Mouse (Mus musculus): Measurements from ENCODE around the gene Hmgcs2. TPM values are rescaled to one million over a fixed set of nuclear protein-coding genes. Genes with fewer than 3 reads are reported as not detected.

The Hmgcs2 gene
- total and polyA plus RNA-seq, 3 experiments = 0.12 to 0.81 TPM; not detected in 1

DNA sequence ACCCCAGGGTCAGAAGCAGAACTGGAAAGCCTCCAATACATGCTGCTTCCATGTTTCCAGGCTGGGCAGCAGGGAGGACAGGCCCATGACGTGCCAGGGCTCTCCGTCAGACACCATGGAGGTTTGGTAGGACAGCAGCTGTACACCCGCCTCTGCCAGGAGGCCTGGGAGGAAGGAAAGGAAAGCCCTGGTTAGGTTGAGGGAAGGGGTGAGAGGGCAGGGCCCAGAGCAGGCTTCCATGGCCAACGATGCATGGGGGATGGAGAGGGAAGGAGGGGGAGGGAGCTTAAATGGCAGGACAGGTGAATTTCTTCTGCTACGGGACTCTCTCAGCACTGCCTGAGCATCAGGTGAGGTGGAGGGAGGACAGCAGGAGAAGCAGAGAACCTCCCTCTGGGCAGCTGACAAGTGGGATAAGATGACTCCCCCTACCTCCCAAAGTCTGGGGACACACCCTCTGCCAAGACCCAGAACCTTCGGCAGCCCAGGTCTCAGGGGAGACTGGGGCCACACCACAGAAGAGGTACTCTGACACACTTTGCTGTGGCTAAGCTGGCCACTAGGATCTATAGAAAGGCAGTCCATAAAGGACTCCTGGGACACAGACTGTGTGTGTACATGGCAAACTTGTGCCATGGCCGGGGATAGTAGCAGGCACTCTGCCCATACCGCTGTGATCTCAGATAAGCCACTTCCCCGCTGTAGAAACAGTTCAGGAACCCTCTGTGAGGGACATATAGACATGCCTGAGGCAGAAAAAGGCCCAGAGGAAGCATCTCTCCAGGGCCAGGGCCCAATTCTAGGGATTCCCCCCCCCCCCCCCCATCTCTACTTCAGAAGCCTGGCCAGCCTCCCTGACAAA is 33.3 kb downstream of the Hmgcs2 start:
- TF ChIP-seq GATA1 (IDR thresholded peaks at IDR 0.05; ENCODE audit: low read depth, low read length) (0 out of 2 replicates have a peak, but pooled peaks have one; percentile 8), MXI1 (IDR thresholded peaks at IDR 0.05; ENCODE audit: low read depth, low read length) (no peak), GABPA (IDR thresholded peaks at IDR 0.05; ENCODE audit: low read depth, low read length) (no peak)
- no peaks in the 10 kb centered on the region for H3K79me2 ChIP-seq (ENCODE audit: control insufficient read depth, insufficient read depth, low read length, poor library complexity)
- no peak overlapping the region for H3K9ac ChIP-seq (ENCODE audit: control insufficient read depth, low read depth, low read length, poor library complexity, severe bottlenecking)
- no peak overlapping the region for H3K4me3 ChIP-seq (ENCODE audit: control insufficient read depth in 1 of 2, insufficient read depth in 1 of 2, low read depth in 2 of 2, low read length in 2 of 2)
- DNase-seq (ENCODE audit: low read depth, low spot score) = peak; percentile 32
- H3K4me1 ChIP-seq (ENCODE audit: control insufficient read depth in 1 of 2, insufficient read depth in 2 of 2, low read length in 2 of 2) = no peaks in the 10 kb centered on the region; a peak in 1 of 4 replicates
- H3K36me3 ChIP-seq (ENCODE audit: control insufficient read depth in 1 of 2, insufficient read depth in 2 of 2, low read length in 2 of 2) = peaks cover 0 to 9% of the 10 kb centered on the region in 2 experiments; a peak in 2 of 4 replicates
- H3K27me3 ChIP-seq (ENCODE audit: control insufficient read depth in 1 of 2, insufficient read depth in 2 of 2, low read length in 2 of 2) = no peaks in the 10 kb centered on the region
- no peak overlapping the region for H3K27ac ChIP-seq (ENCODE audit: control insufficient read depth, low read depth, low read length)
- H3K9me3 ChIP-seq (replicated peaks; ENCODE audit: insufficient read depth, low read length) = no peaks in the 10 kb centered on the region

DNA sequence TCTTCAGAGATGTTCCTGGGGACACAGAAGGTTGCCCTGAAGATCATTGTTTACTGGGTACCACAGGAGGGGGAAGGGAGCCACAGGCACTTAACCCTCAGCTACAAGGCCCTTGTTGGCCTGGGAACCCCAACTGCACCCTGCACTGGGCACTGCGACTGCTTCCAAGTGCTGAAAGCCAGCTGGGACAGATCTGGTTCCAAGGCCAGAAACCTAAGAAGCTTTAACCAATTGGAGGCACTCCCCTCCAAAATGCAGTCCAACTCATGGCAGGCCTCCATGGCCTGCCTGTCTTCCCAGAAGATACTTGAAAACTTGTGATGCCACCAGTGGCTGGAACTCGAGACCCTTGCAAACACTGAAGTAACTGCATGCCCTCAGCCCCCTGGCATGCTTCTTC is 34.9 kb downstream of the Hmgcs2 start:
- no peak overlapping the region for H3K4me3 ChIP-seq (ENCODE audit: control insufficient read depth in 1 of 2, insufficient read depth in 1 of 2, low read depth in 2 of 2, low read length in 2 of 2)
- no peak for TF ChIP-seq ZNF384 (IDR thresholded peaks at IDR 0.05; ENCODE audit: low read depth, low read length)
- TF ChIP-seq KAT2A (conservative IDR thresholded peaks at IDR 0.05; ENCODE audit: low read depth, low read length) = no peak
- no peak for TF ChIP-seq EP300 (IDR thresholded peaks at IDR 0.05; ENCODE audit: low read depth in 1 of 2, low read length in 2 of 2)
- TF ChIP-seq POLR2AphosphoS2 (IDR thresholded peaks at IDR 0.05; ENCODE audit: low read length) = no peak
- TF ChIP-seq ZC3H11A (IDR thresholded peaks at IDR 0.05; ENCODE audit: low read depth, low read length) = no peak
- no peak for TF ChIP-seq USF2 (IDR thresholded peaks at IDR 0.05; ENCODE audit: borderline replicate concordance in 1 of 2, insufficient read depth in 1 of 2, low read depth in 1 of 2, low read length in 2 of 2)
- no peak for TF ChIP-seq TBP (IDR thresholded peaks at IDR 0.05; ENCODE audit: low read depth, low read length)
- TF ChIP-seq GABPA (IDR thresholded peaks at IDR 0.05; ENCODE audit: low read depth, low read length) = no peak
- TF ChIP-seq USF1 (IDR thresholded peaks at IDR 0.05; ENCODE audit: low read depth, low read length) = no peak
- TF ChIP-seq MAX (IDR thresholded peaks at IDR 0.05; ENCODE audit: low read length) = no peak
- no peak for TF ChIP-seq NELFE (IDR thresholded peaks at IDR 0.05; ENCODE audit: low read depth, low read length)
- no peak for TF ChIP-seq CHD1 (IDR thresholded peaks at IDR 0.05; ENCODE audit: low read depth, low read length)
- TF ChIP-seq TCF12 (IDR thresholded peaks at IDR 0.05; ENCODE audit: low read depth, low read length) = no peak
- TF ChIP-seq RAD21 (IDR thresholded peaks at IDR 0.05; ENCODE audit: low read depth, low read length) = no peak
- no peak for TF ChIP-seq ETS1 (IDR thresholded peaks at IDR 0.05; ENCODE audit: low read depth, low read length)
- no peak for TF ChIP-seq UBTF (IDR thresholded peaks at IDR 0.05; ENCODE audit: borderline replicate concordance, insufficient read depth, low read depth, low read length)
- no peak for TF ChIP-seq BHLHE40 (IDR thresholded peaks at IDR 0.05; ENCODE audit: borderline replicate concordance, low read depth, low read length)
- TF ChIP-seq POLR2AphosphoS5 (IDR thresholded peaks at IDR 0.05; ENCODE audit: borderline replicate concordance, low read depth, low read length) = no peak
- no peak for TF ChIP-seq TAL1 (IDR thresholded peaks at IDR 0.05; ENCODE audit: low read length)
- no peaks in the 10 kb centered on the region for H3K79me2 ChIP-seq (ENCODE audit: control insufficient read depth, insufficient read depth, low read length, poor library complexity)
- no peaks in the 10 kb centered on the region for H3K9me3 ChIP-seq (replicated peaks; ENCODE audit: insufficient read depth, low read length)
- H3K4me1 ChIP-seq (ENCODE audit: control insufficient read depth in 1 of 2, insufficient read depth in 2 of 2, low read length in 2 of 2) = no peaks in the 10 kb centered on the region; a peak in 1 of 4 replicates
- DNase-seq (ENCODE audit: low read depth, low spot score) = no peak
- H3K27me3 ChIP-seq (ENCODE audit: control insufficient read depth in 1 of 2, insufficient read depth in 2 of 2, low read length in 2 of 2) = no peaks in the 10 kb centered on the region
- H3K36me3 ChIP-seq (ENCODE audit: control insufficient read depth in 1 of 2, insufficient read depth in 2 of 2, low read length in 2 of 2) = peaks cover 0 to 11% of the 10 kb centered on the region in 2 experiments; a peak in 2 of 4 replicates
- H3K27ac ChIP-seq (ENCODE audit: control insufficient read depth, low read depth, low read length) = no peak overlapping the region
- no peak overlapping the region for H3K9ac ChIP-seq (ENCODE audit: control insufficient read depth, low read depth, low read length, poor library complexity, severe bottlenecking)

Data from MEL (cell line).